Mouse (Mus musculus) kidney, adult 2 months (tissue): ENCODE measurements at regions not wholly inside any gene's neighbourhood (a gene's known extent, or its start where the extent isn't known, plus 50 kb on each side); places are given as distances from the start of the nearest gene placed in this dataset.

Experiments
- CTCF ChIP-seq: fragments of 200-500 bp; conservative IDR thresholded peaks from 2 replicates; pipeline ENCODE4 v1.5.1; 2011; ENCODE audit warnings: low read depth, mild to moderate bottlenecking, control low read depth, low read length, moderate library complexity, mixed read lengths; ENCODE audit not compliant: insufficient read depth, insufficient read length
- POLR2A ChIP-seq: fragments of 200-500 bp; IDR thresholded peaks from one replicate; pipeline ENCODE4 v1.6.1; 2011; ENCODE audit warnings: low read depth, low read length, control low read depth

DNA sequence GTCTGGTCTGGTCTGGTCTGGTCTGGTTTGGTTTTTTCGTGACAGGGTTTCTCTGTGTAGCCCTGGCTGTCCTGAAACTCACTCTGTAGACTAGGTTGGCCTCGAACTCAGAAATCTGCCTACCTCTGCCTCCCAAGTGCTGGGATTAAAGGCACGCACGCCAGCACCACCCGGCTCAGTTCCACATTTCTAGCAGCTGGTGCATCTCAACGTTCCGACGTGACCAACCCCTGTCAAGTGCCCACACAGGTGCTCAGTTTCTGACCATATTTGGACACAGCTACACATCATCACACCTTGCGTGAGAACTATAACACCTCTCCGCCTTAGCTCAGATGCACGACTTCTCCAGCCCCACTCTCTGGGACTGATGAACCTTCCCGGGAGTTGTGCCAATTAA lies 304.4 kb downstream of the Lrig3 start:
- TF ChIP-seq POLR2A (no peak), CTCF (no peak)
